Mouse (Mus musculus) NIH3T3 (cell line): ENCODE measurements around the gene Tceal7.
"Not testable (repeated sequence)": the region's sequence is repeated elsewhere in the genome, so short reads cannot be mapped to it uniquely, and the experiment has no call there.

Experiments used
- DNase-seq: peaks from one replicate; pipeline ENCODE4 v3.0.0-alpha.2; 2012; ENCODE audit warnings: low read depth

Tceal7 gene

DNA sequence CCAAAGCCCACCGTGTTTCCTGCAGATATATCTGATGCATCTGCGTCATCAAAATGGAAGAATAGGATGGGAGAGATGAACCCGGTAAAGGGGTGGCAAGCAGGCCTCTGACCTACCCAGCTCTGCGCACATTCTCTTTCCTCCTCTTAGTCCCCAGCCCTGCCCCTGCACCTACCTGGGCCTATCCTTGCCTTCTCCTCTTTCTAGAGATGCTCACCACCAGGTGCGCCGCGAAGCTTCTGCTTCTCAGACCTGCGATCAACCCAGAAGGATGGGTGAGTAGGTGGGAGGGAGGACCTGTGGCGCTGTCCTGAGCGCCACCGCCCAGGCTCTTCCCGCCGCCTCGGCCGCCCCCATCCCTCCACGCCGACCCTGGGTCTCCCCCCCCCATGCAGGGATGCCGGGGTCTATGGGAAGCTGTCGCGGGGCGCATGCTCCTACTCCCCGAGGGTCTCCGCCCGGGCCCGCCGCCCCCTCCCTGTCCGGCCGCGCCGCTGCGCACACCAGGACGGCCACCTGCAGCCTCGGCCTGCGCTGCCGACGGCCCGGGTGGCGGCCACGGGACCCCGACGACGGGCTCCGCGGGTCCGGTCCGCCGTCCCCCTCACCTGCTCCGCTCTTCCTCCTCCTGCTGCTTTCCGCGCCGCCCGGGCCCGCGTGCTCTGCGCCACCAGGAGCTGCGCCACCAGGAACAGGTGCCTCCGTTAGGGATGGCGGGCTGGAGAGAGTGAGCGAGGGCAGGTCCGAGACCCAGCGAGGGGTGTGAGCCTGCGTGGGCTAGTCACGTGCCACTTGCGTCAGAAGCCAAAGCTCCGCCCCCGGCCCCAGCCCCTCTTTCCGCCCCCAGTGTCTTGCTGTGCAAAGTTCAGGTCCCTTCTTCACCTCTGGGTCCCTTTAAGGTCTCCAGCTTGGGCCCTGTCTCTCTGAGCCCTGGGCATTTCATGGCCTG, at the start of gene Tceal7, which contains the start of gene Bex1:
Gene Tceal7, plus strand, starts transcription at position 51 of the 949 bp plus-strand sequence.
Gene Bex1, minus strand, starts transcription at position 785 of the 949 bp plus-strand sequence.
- DNase-seq: not testable (repeated sequence)

DNA sequence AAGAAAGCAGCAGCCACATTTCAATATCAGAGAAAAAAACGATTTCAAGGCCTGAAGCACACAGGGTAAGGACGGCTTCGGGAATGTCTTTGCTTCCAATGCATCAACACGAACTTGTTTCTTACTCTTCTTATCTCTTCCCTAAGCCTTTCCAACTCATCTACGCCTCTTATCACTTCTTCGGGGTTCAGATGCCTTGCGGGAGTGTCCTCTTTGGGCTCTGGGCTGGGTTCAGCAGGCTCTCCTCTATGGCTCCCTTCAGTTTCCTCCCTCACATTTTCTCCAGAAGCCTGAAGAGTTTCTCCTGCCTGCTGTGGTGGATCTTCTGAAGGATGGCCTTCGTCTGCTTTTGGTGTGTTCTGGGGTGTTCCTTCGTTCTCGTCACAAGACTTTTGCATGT, 44.0 kb upstream of the Tceal7 start:
- DNase-seq: no peak

DNA sequence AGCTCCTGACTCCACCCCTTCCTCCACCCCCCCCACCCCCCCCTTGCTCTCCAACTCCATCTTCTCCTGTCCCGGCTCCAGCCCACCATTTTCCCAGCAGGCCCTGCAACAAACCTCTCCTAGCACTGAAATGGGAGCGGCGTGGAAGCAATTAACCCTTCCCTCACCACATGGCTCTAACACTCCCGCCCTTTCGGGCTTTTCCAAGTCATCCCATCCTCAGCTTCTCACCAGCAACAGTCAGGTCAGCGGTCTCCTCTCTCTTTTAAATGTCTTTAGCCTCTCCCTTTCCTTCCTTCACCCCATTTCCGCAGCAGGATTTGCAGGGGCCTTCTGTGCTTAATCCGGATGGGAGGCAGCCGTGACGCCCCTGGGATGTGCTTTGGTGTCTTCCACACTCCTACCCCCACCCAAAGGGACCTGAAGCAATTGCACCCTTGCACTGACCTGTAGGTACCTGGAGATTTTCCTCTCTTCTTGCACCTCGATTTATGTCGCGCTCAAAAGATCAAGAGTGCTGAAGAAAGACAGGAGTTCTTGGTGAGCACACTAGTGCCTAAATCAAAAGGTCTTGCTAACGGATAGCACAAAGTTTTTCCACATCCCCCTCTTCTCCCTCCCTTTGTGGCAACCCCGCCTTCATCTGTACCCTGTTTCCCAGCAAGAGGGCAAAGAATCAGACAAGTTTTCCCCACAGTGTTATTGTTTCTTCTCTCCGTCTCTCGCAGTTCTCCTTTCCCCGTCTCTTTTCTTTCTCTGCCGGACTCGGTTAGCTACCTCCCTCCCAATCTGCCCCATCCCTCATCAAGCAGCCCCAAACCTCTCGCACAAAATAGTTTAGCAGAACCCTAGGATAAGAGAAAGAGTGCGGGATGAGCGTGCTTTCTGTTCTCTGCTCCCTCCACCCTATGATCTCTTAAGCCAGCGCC, 43.1 kb upstream of the Tceal7 start:
- DNase-seq: peak; percentile 86

DNA sequence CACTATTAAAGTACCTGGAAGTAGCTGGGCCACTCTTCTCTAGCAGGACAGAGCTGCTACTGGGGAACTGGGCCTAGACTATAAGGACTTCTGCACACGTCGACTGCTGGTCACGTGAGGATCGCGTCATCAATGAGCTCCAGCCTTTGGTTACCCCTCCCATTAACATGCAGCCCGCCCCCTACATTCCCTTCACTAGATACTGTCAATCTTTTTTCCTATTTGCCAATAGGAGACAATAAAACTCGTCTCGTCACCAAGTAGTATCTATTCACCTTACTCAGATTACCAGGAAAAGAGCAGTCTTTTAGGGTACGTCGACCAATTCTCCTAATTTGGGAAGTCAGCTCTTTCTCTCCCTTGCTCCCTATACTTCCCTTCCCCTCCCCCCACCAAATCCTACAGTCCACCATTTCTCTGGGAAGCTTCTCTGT, 42.4 kb upstream of the Tceal7 start, which contains the start of gene Tceal8:
Gene Tceal8, minus strand, starts transcription at position 225 of the 434 bp plus-strand sequence.
- peak; percentile 92 for DNase-seq

DNA sequence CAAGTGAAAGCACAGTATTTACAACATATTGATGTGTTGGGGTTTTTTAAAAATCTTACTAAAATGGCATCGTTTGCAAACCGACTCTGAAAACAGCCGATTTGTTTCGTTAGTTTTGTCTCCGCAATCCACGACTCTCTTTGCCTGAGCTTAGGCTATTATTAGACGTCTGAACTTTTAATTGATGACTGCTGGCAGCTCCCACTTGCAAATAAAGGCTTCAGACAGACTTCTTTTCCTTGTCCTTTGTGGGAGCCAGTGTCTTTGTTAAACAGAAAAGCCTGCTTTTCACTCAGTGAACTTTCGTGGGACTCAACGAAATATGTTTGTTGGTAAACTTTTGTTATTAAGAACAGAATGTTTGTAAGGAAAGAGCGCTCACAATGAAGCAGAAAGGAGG, 41.8 kb upstream of the Tceal7 start:
- peak; percentile 43 for DNase-seq

DNA sequence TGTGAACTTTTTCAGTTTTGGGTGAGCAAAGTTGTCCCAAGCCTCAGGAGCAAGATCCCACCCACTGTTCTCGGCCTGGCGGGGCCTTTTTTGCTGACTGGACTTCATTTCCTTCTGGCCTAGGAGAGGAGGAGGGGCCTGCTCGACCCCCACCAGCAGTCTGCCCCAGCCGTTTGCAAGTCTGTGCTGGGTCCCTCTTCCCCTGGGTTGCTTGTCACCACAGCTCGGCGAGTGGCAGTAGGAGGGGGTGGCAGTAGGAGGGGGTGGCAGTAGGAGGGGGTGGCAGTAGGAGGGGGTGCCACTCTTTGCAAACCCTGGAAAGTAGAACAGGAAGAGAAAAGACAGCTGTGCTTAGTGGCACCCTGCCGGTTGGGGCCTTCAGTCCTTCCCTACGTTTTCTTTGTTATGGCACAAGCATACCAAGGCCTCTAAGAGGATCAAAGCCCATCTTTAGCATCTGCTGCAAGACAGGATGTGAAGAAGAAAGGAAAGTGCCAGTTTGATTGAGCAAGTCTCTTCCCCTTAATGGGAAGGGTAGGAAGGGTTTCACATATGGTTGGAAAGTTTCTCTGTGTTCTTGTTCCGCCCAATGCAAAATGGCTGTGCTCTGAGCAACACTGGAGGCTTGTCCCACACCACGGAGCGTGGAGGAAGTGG, 33.6 kb upstream of the Tceal7 start:
- no peak for DNase-seq

DNA sequence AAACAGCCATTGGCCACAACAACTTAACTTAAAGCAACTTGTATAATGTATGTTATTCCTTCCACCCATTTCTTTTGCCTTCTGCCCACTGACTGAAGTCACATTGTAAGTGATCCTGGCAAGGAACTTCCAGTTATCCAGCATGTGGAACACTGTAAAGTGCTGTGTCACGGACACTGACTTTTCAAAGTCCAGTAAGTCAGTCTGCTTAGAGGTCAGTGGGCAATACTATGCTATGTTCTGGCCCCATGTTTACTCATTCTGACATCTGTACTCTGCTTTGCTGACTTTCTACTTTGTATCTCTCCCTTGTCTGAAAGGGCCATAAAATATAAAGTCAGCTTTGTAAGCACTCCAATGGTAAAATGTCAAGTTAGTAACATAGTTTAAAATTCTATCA, 31.5 kb upstream of the Tceal7 start:
- no peak for DNase-seq

DNA sequence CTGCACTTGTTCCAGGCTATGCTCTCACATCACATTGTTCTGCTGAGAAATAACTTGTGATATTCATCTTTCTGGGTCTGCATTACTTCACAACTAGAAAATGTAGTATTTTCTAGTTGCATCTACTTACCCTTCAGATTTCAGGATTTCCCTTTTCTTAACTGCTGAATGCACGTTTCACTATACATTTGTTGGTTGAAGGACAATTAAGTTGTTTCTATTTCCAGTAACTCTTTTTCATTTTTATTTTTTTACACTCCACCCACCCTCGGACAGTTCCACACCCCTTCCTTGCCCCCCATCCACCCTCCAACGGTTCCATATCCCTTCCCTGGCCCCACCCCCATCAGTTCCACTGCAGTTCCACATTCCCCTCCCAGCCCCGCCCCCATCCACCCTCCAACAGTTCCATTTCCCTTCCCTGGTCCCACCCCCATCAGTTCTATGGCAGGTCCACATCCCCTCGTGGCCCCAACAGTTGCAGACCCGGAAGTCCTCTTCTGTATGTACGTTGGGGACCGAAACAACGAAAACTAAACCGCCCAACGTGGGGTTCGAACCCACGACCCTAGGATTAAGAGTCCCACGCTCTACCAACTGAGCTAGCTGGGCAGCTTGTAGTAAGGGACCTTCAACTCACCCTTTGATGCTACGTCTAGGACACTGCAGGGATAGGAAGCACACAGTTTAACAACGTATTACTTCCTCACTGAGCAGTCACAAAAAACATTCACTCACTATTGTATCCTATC, 19.2 kb upstream of the Tceal7 start:
- no peak for DNase-seq

DNA sequence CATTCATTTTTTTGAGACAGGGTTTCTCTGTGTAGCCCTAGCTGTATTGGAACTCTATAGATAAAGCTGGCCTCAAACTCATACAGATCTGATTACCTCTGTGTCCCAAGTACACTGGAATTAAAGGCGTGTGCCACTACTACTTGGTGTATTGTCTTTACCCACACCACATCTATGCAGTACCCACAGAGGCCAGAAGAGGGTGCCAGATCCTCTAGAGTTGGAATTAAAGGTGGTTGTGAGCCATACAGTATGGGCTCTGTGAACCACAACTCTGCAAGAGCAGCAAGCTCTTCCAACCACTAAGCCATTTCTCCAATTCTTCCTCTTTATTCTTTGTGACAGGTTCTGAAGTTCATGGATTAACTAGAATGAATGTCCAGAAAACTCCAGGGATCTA, 17.7 kb upstream of the Tceal7 start:
- DNase-seq: peak; percentile 37

DNA sequence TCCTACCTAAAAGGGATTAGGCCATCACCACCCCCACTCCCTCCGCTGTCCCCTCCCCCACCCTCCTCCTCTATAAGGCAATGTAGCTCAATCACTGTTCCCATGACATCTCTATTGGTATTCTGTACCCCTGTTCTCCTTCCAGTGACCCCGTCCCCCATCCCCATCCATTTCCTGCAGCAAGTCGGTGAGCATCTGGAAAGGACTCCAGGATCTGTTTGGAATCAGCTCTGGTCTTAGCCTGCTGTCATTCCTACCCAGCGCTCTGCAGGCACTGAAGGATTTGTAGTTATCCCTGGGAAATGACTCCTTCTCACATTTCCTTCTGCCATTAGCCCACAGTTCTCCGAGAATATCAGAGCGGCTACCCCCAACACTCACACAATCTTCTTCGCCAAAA, 11.3 kb upstream of the Tceal7 start:
- DNase-seq: no peak

DNA sequence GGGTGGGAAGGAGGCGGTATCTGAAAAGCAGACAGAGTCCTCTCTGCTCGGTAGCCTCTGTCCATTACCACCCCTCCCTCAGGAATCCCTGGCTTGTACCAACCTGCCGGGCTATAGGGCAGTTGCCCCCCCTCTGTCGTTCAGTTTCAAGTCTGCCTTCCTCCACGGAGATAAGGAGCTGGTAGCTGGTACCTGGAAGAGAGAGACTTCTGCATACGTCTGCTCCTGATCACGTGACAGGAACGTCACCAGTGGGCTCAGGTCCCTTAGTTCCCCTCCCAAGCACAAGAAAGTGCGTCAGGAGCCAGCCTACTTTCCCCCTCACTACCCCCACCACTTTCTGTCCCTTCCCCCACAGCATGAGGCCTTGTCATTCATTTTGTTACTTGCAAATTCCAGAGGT, 10.9 kb upstream of the Tceal7 start, which contains the start of gene Tceal5:
Gene Tceal5, minus strand, starts transcription at position 213 of the 403 bp plus-strand sequence.
- DNase-seq: no peak

DNA sequence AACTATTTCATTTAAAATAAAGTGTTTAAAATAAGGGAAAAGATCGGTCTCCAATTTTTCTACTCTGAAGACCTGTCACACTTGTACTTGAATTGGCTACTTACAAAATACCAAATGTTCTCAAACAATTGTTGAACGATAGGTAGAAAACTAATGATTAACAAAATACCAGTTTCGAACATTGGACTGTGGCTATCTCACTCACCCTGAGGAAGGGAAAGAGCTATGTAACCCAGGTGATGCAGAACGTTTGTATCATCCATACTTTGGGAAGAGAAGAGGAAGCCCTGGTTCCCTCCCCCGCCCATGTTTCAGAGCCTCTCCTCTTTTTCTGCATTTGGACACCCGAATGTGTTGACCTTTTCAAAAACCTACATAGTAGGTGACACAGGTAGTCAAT, 10.2 kb upstream of the Tceal7 start:
- DNase-seq: no peak

DNA sequence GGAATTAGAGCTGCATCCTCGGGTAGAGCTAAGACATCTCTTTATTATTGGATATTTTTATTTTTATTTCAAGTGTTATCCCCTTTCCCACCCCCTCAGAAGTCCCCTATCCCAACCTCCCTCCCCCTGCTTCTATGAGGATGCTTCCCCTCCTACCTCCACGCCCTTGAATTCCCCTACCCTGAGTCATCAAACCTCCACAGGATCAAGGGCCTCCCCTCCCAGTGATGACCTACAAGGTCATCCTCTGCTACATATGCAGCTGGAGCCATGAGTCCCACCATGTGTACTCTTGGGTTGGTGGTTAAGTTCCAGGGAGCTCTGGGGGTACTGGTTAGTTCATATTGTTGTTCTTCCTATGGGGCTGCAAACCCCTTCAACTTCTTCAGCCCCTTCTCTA, 1.2 kb upstream of the Tceal7 start:
- no peak for DNase-seq

DNA sequence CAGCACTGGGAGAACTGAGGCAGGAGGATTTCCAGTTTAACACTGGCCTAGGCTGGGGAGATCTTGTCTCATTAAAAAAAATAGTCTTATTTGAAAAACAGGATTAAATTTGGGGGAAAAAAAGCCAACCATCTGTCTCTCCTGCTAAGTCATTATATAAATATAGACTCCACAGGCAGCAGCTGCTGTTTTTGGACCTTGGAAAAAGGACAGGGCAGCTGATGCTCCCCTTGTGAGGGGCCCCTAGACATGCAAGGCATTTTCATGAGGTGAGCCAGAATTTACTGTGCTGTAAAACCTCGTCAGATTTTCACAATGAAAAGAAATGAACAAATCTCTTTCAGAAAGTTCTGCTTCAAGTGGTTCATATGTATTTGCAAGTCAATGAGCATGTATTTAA, 1.7 kb downstream of the Tceal7 start:
- DNase-seq: no peak

DNA sequence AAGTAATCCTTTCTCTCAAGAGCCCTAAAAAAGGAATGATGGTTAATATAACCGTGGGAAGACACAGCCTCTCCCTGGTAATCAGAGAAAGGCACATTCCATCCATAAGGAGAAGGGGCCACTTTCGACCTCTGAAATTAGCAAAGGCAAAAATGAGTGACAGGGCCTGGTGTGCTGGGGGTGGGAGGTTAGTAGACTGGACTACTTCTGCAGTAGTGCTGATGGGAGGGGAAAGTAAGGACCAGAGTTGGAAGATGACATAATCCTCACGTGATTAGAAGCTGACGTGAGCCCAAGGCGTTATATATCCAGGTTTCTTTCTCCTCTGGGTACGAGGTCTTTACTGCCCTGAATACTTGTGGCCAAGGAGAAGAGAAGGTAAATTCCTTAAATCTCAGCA, 9.1 kb downstream of the Tceal7 start:
- no peak for DNase-seq

DNA sequence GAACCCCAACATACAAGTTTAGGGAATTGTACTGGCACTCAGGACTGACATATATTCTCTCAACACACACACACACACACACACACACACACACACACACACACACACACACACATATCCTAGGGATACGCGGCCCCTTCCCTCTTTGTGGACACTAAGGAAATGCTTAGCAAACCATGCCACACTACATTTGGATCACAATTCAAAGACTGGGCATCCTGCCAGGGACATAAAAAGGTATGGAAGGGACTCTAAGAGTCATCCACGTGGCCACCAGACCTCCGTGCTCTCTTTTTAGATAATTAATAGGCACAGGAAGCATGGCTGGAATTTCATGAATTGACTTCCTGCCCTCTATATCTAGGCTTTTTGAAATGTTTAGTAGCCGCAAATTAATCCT, 13.2 kb downstream of the Tceal7 start:
- no peak for DNase-seq

DNA sequence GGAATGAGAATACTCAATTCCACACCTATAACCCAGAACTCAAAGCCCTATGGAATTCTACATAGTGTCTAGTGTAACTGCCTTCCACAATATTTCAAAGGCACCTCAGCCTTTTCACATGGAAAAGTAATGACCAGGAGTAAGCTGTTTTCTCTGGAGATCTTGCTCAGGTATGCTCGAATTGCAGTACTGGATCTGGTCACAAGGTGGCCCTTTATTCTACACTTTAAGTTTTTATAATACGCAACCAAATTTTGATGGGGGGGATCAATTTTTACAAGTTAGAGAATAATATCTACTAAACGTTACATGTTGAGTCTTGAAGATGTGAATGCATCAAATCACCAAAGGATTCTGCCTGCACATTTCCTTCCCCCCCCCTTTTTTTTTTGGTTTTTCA, 23.5 kb downstream of the Tceal7 start:
- peak; percentile 65 for DNase-seq

DNA sequence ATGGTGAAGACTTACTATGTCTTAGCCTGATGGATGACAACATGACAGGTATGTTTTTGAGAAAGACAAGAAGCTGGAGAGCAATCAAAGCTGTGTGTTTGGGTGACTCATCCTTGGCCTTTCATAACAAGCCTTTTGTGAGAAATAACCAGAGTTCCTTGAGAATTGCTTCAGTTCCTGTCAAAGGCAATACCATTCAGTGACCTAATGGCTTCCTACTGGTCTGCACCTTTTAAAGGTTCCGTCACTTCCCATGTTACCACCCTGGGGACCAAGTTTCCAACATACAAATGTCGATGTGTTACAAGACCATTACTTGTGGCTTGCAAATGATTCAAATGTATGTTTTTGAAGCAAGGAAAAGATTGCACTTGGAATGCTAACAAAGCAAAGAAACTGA, 28.6 kb downstream of the Tceal7 start:
- peak; percentile 2 for DNase-seq

DNA sequence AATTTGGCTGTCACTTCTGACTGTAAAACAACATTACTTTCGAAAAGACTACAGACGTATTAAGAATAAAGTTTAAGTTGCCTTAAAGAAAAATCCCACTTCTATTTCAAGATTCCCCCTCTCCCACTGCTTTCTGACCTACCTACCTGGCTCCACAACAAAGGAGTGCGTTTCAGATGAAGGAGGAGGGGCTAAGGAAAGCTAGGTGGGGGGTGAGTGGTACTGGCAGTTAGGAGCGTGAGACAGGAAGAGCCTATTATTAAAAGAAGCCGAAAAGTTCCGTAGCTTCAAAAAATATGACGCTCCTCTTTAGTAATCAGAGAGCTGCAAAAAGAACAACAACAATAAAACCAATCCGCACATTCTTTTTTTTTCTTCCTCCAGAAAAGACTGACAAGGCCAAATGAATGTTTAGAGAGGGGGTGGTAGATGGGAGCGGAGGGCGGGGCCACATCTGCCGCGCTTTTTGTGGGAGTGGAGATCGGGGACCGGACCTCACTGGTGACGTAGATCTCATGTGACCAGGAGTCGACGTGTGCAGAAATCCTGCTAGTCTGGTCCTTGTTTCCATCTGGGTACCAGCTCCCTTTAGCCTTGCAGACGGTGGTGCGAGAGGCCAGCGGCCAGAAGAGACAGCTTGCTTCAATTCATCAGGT, 30.1 kb downstream of the Tceal7 start, which contains the start of gene Tceal9:
Gene Tceal9, plus strand, starts transcription at position 506 of the 656 bp plus-strand sequence.
- DNase-seq: peak; percentile 86

DNA sequence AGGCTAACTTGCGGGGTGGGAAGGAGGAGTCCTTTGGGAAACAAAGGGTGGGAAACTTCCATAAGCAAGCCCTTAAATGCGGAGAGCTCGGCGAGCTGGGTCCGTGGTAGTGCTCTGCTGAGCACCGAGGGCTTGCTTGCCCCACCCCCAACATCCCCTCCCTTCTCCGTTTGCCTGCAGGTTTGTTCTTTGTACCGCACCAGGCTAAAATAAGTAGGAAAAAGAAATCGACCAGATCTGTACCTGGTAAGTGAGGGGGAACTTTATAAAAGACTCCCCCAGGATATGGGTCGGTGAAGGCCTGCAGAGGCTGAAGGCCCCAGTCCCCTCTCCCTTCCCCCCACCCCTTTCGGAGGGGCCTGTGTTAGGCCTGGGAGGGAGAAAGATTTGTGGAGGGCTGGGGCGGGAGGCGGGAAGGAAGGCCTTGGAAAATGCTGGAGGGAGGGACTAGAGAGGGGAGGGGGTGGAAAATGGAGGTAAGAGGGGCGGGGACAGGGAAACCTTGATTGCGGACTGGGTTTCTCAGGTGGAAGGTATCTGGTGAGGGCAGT, 31.0 kb downstream of the Tceal7 start:
- peak; percentile 60 for DNase-seq
